10 mouse cellular contexts compared by ENCODE assay signal in genomic region chr2:165716688-165717087, GRCm38 (mm10).
DNase-seq lines count a peak whose midpoint lies in the region; ATAC-seq and TF ChIP-seq lines count a peak whose summit lies in the region.
"Had no signal": no experiment of that assay in that cellular context is flagged by ENCODE, and none has a peak within 500 bp of the region (broad histone marks: within the 10 kb centered on the region; RNA-seq: fewer than 3 reads in every experiment).

No protein-coding gene starts in this region.

- WGBS in forebrain, embryonic 10.5 days = 81% methylated on average over 6 of the region's 6 CpGs
- 91% methylated on average over 6 of the region's 6 CpGs for WGBS in forebrain, embryonic 15.5 days
- 77% methylated on average over 6 of the region's 6 CpGs for WGBS in liver, postnatal 0 days (ENCODE audit: insufficient replicate concordance)

- no peak overlapping the region for H3K4me3 ChIP-seq in forebrain, embryonic 10.5 days
- H3K4me3 ChIP-seq in forebrain, embryonic 15.5 days = no peak overlapping the region
- H3K4me3 ChIP-seq in liver, postnatal 0 days (ENCODE audit: low read depth, low read length) = no peak overlapping the region

- no peak overlapping the region for H3K9ac ChIP-seq in forebrain, embryonic 15.5 days (replicated peaks)
- no peak overlapping the region for H3K9ac ChIP-seq in liver, postnatal 0 days (replicated peaks)
- H3K9ac ChIP-seq: hindbrain, embryonic 14.5 days had no signal

- no peak overlapping the region for H3K4me2 ChIP-seq in forebrain, embryonic 15.5 days (replicated peaks)
- H3K4me2 ChIP-seq in liver, postnatal 0 days (ENCODE audit: low read depth, low read length) = no peak overlapping the region
- H3K4me2 ChIP-seq: hindbrain, embryonic 14.5 days had no signal

- ATAC-seq in forebrain, embryonic 15.5 days (replicated peaks) = no peak
- no peak for ATAC-seq in liver, postnatal 0 days
- ATAC-seq in inflammation-experienced regulatory T-cells, adult 6 months = no peak

- no peak for DNase-seq in forebrain, embryonic 10.5 days (ENCODE audit: extremely low spot score, low spot score)
- peak; percentile 39 for DNase-seq in liver, postnatal 0 days
- DNase-seq in liver = no peak
- DNase-seq in R1 (ENCODE audit: low read depth, low spot score) = peak; percentile 87
- peak; percentile 67 for DNase-seq in testis, postnatal 10 days (ENCODE audit: low spot score)
- no peak for DNase-seq in urinary bladder, postnatal 4 days (ENCODE audit: low spot score in 2 of 2)
- DNase-seq: cerebellum, adult 9-10 months had no signal

- peaks cover 28% of the 10 kb centered on the region for H3K4me1 ChIP-seq in forebrain, embryonic 10.5 days
- H3K4me1 ChIP-seq in forebrain, embryonic 15.5 days = no peaks in the 10 kb centered on the region
- H3K4me1 ChIP-seq in liver, postnatal 0 days (ENCODE audit: insufficient read depth) = no peaks in the 10 kb centered on the region

- peak; percentile 61 for TF ChIP-seq CTCF in liver, postnatal 0 days (IDR thresholded peaks at IDR 0.05; ENCODE audit: low read depth)

- 0 out of 2 replicates have a peak overlapping the region, but pooled peaks have one; percentile 40 for H3K27ac ChIP-seq in forebrain, embryonic 10.5 days
- H3K27ac ChIP-seq in forebrain, embryonic 15.5 days (replicated peaks) = no peak overlapping the region
- no peak overlapping the region for H3K27ac ChIP-seq in liver, postnatal 0 days (ENCODE audit: low read depth)
- H3K27ac ChIP-seq: hindbrain, embryonic 14.5 days had no signal

- H3K36me3 ChIP-seq in forebrain, embryonic 10.5 days (replicated peaks) = peaks cover 26% of the 10 kb centered on the region
- H3K36me3 ChIP-seq in forebrain, embryonic 15.5 days = no peaks in the 10 kb centered on the region
- H3K36me3 ChIP-seq in liver, postnatal 0 days (replicated peaks; ENCODE audit: insufficient read depth, low read length) = no peaks in the 10 kb centered on the region

- H3K9me3 ChIP-seq in forebrain, embryonic 10.5 days = no peaks in the 10 kb centered on the region; the same call in 1 of the 2 replicates
- no peaks in the 10 kb centered on the region for H3K9me3 ChIP-seq in forebrain, embryonic 15.5 days
- H3K9me3 ChIP-seq in liver, postnatal 0 days (ENCODE audit: low read length) = no peaks in the 10 kb centered on the region

- TF ChIP-seq EP300 in liver, postnatal 0 days (IDR thresholded peaks at IDR 0.05; ENCODE audit: low read depth) = no peak

- no peaks in the 10 kb centered on the region for H3K27me3 ChIP-seq in forebrain, embryonic 10.5 days (ENCODE audit: poor library complexity, severe bottlenecking)
- no peaks in the 10 kb centered on the region for H3K27me3 ChIP-seq in forebrain, embryonic 15.5 days
- no peaks in the 10 kb centered on the region for H3K27me3 ChIP-seq in liver, postnatal 0 days (ENCODE audit: insufficient read depth, low read length)

Comparison
In these comparisons a context has a peak if more than half of its experiments do, and no peak if none do; other contexts are left out.
1. DNase-seq: peak in liver, postnatal 0 days (single experiment), R1 (single experiment) and testis, postnatal 10 days (single experiment); none in forebrain, embryonic 10.5 days (single experiment), liver (single experiment) and urinary bladder, postnatal 4 days (0 of 2).